Mouse (Mus musculus): ENCODE data around the gene Gm49354.
"Not testable (repeated sequence)": the region's sequence is repeated elsewhere in the genome, so short reads cannot be mapped to it uniquely, and the experiment has no call there.

Gene Gm49354

GRCm38 (mm10) chr13:59782145-59782544 is at the start of gene Gm49354:
Gm49354 (minus strand) TSS chr13:59782245.
- no peak for ATAC-seq (ENCODE audit: insufficient number of reproducible peaks, low FRiP score, low TSS enrichment)

DNA sequence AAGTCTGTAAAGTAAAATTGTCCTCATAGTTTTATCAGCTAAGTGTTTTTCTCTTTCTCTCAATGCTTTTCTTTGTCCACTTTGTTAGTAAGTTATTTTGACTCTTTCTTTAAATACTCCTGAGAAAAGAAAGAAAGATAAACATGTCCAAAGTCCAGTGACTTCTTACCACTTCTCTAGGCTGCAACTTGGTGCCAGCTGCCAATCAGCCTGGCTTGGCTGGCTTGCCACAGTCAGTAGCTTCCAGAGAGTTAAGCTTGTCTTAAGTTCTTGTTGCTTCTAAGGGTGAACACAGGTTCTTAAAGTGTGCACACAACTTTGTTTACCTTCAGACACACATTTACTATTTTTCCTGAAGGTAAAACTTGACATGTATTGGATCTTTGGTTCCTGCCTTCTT is 43.9 kb upstream of the Gm49354 start:
- no peak for ATAC-seq (ENCODE audit: insufficient number of reproducible peaks, low FRiP score, low TSS enrichment)

- peak; percentile 95 for ATAC-seq (ENCODE audit: insufficient number of reproducible peaks, low FRiP score, low TSS enrichment)
Observed at GRCm38 (mm10) chr13:59822507-59823462, 40.7 kb upstream of the Gm49354 start, which contains the start of gene Tut7. Tut7 (minus strand) TSS chr13:59823147.

- no peak for ATAC-seq (ENCODE audit: insufficient number of reproducible peaks, low FRiP score, low TSS enrichment)
Observed at GRCm38 (mm10) chr13:59820836-59821235, 38.8 kb upstream of the Gm49354 start.

DNA sequence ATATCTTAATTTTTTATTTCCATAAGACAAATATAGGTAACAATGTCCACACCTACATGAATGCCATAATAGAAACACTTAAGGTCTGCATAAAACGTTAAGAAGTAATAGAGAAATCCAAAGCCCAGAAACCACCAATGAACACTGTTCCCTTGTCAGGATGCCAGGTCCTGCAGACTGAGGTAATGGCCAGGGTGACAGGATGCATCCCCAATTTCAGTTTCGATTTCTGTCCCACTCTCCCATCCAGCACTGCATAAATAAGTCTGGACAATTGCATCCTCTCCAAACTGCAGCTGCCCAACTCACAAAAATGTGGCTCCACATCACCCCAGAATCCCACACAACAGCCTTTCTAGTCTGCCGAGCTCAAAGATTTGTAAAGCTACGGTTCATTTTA is 38.1 kb upstream of the Gm49354 start:
- no peak for ATAC-seq (ENCODE audit: insufficient number of reproducible peaks, low FRiP score, low TSS enrichment)

DNA sequence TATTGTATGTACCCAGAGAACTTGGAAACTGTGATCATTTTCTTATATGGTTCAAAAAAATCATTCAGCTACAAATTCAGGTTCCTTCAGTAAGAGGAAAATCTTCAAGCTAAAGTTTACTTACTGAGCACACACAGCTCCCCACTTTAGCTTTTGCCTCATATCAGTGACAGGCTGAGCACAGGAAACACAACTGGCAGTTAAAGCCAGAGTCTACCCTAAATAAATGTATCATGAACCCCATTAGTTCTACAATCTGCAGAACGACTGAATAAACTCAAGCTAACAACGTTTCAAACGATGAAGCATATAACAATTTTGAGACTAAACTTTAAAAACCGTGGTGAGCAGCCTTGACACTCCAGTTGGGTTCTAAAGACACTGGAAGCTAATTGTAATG is 35.3 kb upstream of the Gm49354 start:
- ATAC-seq (ENCODE audit: insufficient number of reproducible peaks, low FRiP score, low TSS enrichment), result no peak

DNA sequence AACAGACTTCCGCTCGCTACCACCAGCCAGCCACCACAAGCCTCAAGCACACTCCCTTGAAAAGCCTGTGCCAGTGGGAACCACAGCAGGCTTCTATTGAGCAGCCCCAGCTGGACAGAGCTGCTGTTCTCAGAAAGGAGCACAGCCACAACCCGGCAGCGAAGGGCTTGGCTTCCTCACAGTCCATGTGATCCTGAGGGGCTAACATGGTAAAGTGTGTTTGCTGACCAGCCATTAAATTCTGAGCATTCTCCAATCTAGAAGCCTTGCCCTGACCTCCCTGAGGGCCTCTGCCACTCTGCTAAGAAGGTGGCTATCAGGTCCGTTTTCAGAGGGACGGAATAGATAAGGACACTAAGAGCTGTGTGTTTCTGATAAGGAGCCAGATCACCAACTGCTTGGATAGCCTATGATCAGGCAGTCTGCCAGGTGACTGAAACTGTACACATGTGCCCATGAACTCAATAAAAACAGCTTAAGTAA is 32.1 kb upstream of the Gm49354 start:
- no peak for ATAC-seq (ENCODE audit: insufficient number of reproducible peaks, low FRiP score, low TSS enrichment)

GRCm38 (mm10) chr13:59811581-59811980 is 29.5 kb upstream of the Gm49354 start:
- ATAC-seq (ENCODE audit: insufficient number of reproducible peaks, low FRiP score, low TSS enrichment), result no peak

DNA sequence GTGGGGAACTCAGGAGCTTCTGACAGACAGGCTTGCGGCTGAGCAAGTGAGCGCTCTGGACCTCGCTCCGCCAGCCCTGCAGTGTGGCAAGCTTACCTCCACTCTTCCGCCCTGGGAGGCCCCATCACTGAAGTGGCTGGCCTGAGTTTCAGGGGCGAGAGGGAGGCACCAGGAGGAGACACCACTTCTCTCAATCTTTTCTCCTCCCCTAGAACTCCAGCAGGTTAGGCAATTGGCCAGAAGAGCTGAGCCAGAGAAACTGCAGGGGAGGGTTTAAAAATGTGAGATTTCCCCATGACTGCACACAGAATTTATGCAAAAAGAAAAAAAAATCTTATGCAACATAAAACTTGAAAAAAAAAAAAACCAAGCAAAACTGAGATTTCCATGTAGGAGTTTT is 19.0 kb upstream of the Gm49354 start:
- ATAC-seq (ENCODE audit: insufficient number of reproducible peaks, low FRiP score, low TSS enrichment), result 0 out of 2 replicates have a peak, but pooled peaks have one; percentile 10

DNA sequence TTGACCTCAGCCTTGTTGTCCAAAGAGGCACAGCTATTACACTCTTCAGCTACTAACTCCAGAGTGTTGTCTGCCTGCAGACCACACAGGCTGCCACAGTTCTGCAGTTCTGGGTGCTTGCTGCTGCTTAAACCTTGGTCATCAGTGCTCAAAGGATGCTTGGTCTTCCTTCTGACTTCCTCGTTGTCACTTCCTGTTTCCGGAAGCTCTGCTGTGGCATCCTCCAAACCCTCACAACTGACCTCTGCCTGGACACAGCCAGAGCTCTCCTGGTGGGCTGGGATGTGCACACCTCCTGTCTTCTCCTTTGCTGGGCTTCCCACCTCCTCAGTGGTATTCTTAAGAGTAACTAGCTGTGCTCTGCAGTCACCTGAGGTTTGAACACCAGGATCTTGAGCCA is 18.0 kb upstream of the Gm49354 start:
- no peak for ATAC-seq (ENCODE audit: insufficient number of reproducible peaks, low FRiP score, low TSS enrichment)

- no peak for ATAC-seq (ENCODE audit: insufficient number of reproducible peaks, low FRiP score, low TSS enrichment)
Observed at GRCm38 (mm10) chr13:59798306-59798705, 16.3 kb upstream of the Gm49354 start.

DNA sequence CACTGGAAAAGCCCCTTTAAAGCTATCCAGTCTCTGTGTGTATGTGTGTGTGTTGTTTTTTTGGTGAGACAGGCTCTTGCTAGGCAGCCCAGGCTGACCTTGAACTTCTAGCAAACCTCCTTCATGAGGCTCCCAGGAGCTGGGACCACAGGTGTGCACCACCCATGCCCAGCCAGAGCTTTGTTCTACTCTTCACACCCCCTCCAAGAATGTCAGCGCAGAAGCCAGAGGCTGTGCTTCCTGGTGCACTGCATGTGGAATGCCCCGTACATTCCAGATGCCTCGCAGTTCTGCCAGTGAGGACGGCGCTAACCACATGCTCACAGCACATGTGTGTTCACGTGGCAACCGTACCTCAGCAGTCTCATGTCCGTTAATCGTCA is 14.4 kb upstream of the Gm49354 start:
- no peak for ATAC-seq (ENCODE audit: insufficient number of reproducible peaks, low FRiP score, low TSS enrichment)

DNA sequence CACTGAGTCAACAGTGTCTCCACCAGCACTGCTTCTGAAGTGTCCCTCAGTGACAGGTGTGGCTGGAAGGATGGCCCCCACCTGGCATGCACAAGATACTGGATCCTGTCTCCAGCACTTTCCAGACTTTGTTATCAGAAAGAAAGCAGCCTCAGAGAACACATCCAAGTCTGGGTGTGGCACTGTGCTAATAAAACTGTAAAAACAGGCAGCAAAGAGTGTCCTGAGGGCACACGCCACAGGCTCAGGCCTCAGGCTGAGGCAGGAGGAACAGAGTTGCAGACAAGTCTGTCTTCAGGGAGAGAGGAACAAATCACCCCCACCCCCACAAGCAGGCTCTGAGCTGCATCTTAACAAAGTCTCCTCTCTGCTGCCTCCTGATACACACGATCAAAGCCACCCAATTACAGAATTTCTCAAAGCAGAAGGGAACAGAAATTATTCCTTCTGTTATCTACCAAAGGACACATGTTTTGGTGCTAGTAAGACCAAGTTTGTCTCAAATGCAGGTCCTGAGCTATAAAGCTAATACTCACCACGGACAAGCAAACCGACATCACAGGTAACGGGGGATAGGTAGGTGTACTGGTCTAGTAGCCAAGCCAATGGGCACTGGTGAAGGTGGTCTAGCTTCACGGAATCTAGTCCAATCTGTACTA is 13.9 kb upstream of the Gm49354 start:
- ATAC-seq (ENCODE audit: insufficient number of reproducible peaks, low FRiP score, low TSS enrichment), result no peak

- peak; percentile 40; the same call in 1 of the 2 replicates for ATAC-seq (ENCODE audit: insufficient number of reproducible peaks, low FRiP score, low TSS enrichment)
Observed at GRCm38 (mm10) chr13:59794786-59795185, 12.7 kb upstream of the Gm49354 start.

DNA sequence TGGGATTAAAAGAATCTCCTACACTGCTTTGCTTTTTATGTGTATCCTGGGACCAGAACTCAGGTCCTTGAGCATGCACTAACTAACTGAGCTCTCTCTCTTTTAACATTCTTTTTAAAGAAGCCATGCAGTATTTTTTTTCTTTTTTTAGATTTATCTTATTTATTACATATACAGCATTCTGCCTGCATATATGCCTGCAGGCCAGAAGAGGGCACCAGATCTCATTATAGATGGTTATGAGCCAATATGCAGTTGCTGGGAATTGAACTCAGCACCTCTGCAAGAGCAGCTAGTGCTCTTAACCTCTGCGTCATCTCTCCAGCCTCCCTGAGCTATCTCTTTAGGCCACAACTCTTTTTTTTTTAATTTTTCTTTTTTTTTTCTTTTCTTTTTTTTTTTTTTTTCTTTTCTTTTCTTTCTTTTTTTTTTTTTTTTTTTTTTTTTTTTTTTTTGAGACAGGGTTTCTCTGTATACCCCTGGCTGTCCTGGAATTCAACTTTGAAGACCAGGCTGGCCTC is 2.2 kb downstream of the Gm49354 start:
- not testable (repeated sequence) for ATAC-seq (ENCODE audit: insufficient number of reproducible peaks, low FRiP score, low TSS enrichment)

DNA sequence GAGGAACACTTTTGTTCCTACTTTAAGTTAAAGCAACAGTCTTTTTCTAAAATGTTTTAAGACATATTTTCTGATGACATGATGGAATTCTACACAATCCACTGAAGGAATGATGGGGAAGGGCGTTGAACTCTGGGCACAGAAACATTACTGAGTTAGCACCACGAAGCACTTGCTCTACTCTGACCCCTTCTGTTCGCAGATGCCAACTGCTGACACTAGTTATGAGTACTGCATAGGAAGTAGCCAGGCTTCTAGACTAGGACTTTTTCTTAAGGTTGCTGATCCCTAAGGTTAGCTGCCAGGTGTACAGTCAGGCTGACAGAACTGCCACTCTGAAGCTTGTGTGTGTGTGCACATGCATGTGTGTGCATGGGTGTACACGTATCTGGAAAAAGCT is 2.8 kb downstream of the Gm49354 start:
- no peak for ATAC-seq (ENCODE audit: insufficient number of reproducible peaks, low FRiP score, low TSS enrichment)

DNA sequence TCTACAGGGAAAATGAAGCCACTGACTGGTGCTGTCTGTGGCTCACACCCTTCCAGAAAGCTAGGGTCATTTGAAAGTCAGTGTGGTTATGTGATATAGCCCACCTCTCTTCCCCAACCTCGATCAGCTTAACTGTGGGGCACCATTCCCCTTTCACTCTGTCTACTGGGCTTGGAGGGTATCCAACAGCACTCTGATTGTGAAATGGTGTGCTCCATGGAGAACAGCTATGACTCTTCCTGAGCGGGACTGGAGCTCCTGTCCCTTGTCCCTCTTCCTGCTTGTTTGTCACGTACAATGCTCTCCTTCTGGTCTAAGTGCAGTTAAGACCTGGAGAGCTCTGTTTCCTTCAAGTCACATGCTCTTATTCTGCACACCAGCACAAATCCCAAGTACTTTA is 6.9 kb downstream of the Gm49354 start:
- ATAC-seq (ENCODE audit: insufficient number of reproducible peaks, low FRiP score, low TSS enrichment), result no peak

GRCm38 (mm10) chr13:59771257-59771656 is 10.8 kb downstream of the Gm49354 start:
- no peak for ATAC-seq (ENCODE audit: insufficient number of reproducible peaks, low FRiP score, low TSS enrichment)

DNA sequence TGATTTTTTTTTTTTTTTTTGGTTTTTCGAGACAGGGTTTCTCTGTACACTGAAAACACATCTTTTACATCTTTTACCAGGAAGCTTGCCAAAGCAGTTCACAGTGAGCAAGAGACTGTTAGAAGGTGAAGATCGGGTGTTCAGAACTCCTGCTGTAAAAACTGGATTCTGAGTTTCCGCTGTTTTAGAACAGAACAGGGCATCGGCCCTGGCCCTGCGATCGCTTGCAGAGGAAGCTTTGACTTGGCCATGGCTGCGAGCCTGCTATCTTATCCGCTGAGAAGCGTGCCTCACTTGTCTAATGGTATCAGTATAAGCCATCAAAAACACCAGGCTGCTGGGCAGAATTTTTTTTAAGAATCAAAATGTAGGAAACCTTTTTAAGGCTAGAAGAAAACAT is 11.2 kb downstream of the Gm49354 start:
- no peak for ATAC-seq (ENCODE audit: insufficient number of reproducible peaks, low FRiP score, low TSS enrichment)

DNA sequence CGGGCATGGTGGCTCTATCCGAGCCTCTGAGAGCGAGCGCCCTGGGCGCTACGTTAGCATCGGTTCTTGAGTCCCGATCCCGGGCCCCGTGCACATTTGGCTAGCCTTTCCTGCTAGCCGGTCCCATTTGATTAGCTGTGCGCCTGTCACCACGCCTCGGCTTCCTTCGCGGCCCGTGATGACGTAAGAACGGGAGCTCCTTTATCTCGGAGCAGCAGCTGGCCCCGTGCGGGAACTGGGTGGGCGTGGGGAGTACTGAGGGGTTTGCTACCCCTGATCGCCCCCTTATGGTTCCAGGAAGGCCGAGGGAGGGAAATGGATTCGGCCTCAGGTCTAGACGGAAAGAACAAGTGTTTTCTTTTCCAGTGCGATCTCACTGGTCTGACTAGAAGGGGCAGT is 11.9 kb downstream of the Gm49354 start:
- peak; percentile 51 for ATAC-seq (ENCODE audit: insufficient number of reproducible peaks, low FRiP score, low TSS enrichment)

Measured in cerebellum, adult (tissue).